Mouse (Mus musculus) stomach, postnatal 0 days (tissue): ENCODE measurements around the gene Vsig10l.

Source experiments
- CTCF ChIP-seq: IDR thresholded peaks from 2 replicates; pipeline ENCODE4 v1.5.1; 2016; ENCODE audit warnings: antibody characterized with exemption, low read depth, mild to moderate bottlenecking, moderate library complexity
- EP300 ChIP-seq: optimal IDR thresholded peaks from 2 replicates; pipeline ENCODE3; 2016; ENCODE audit warnings: antibody characterized with exemption

DNA sequence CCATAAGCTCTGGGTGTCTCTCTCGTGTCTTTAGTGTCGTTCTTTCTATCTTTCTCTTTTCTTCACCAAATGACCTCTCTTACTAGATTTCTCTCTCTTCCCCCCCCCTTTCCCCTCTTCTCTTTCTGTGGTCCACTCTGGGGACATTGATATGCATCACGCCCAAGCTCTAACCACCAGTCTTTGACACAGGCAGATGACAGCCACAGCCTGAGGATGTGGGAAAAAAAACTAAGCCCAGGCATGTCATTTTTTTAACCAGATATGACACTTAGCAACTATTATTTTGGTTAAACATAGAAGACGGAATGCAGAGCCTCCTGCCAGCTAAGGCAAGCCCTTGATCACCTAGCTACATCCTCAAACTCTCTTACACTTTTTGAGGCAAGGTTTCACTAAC lies 24.3 kb upstream of the Vsig10l start:
- no peak for TF ChIP-seq CTCF
- TF ChIP-seq EP300: no peak
